Mouse (Mus musculus): ENCODE measurements at regions not wholly inside any gene's neighbourhood (a gene's known extent, or its start where the extent isn't known, plus 50 kb on each side); places are given as distances from the start of the nearest gene placed in this dataset.

DNA sequence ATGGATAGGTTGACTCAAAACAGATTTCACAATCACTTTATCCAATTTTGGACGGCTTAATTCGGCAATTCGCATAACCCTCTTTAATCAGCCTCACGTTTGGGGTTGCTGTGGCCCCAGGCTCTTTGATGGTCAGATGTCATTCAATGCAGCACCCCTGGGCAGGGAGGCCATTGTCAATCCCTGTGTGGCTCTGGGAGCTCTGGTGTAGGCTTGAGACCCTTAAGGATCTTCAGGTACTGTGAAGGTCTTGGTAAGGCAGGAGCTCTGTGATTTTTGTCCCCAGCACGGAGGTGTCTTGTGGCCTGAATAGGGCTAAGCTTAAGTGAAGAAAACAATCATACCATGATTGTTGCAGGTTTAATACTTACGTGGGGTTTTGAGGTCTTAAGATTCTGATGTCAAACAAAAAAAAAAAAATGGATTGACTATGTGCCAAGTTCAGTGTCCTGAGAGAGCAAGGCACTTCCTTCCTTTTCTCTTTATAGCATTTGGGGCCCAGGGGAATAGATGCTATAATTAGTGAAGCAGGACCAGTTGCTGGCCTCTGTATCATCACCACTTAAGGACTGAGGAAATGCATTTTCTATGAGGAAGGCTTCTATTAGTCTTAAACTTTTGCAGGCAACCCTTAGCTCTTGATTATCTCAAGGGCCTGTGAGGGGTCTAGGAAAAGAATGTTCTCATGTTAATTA is 98.9 kb downstream of the Ttc32 start:
- ATAC-seq (replicated peaks; ENCODE audit: insufficient number of reproducible peaks, low FRiP score, low TSS enrichment): no peak
- Histone ChIP-seq H3K27ac (ENCODE audit: low read depth, low read length) (no peak overlapping the region), H3K4me1 (ENCODE audit: control insufficient read depth, insufficient read depth, low read length) (peaks cover 18% of the 10 kb centered on the region), H3K4me3 (ENCODE audit: low read depth, low read length) (no peak overlapping the region), H3K4me2 (no peak overlapping the region), H3K9ac (ENCODE audit: low read depth, low read length) (no peak overlapping the region), H3K9me3 (replicated peaks; ENCODE audit: control insufficient read depth, low read length) (no peaks in the 10 kb centered on the region), H3K27me3 (ENCODE audit: control insufficient read depth, insufficient read depth, low read length) (no peaks in the 10 kb centered on the region), H3K36me3 (ENCODE audit: control insufficient read depth, insufficient read depth, low read length) (no peaks in the 10 kb centered on the region)
- WGBS (ENCODE audit: insufficient replicate concordance): 71% methylated on average over 6 of the region's 6 CpGs

DNA sequence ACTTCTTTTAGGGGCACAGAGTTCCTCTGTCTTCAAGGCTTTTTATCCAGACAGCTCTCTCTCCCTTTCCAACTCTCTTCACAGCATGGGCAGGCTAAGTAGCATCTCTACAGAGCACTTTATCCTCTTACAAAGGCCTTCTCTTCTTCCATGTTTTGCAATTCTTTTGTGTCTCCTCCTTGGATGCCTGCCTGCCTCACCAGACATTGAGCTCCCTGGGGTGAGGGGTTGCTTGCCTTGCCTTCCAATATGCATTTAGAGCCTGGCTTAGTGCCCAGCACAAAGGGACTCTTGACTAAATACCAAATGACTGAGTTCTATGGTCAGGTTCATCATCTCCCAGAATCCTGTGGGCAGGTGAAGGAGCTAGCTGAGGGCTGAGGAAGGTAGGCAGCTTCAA is 102.8 kb downstream of the Ttc32 start:
- H3K4me2 ChIP-seq: no peak overlapping the region
- no peaks in the 10 kb centered on the region for H3K27me3 ChIP-seq (ENCODE audit: control insufficient read depth, insufficient read depth, low read length)
- no peaks in the 10 kb centered on the region for H3K9me3 ChIP-seq (replicated peaks; ENCODE audit: control insufficient read depth, low read length)
- no peak overlapping the region for H3K27ac ChIP-seq (ENCODE audit: low read depth, low read length)
- no peak overlapping the region for H3K4me3 ChIP-seq (ENCODE audit: low read depth, low read length)
- no peak overlapping the region for H3K9ac ChIP-seq (ENCODE audit: low read depth, low read length)
- no peaks in the 10 kb centered on the region for H3K36me3 ChIP-seq (ENCODE audit: control insufficient read depth, insufficient read depth, low read length)
- H3K4me1 ChIP-seq (ENCODE audit: control insufficient read depth, insufficient read depth, low read length): peaks cover 11% of the 10 kb centered on the region; the same call in 1 of the 2 replicates
- ATAC-seq (replicated peaks; ENCODE audit: insufficient number of reproducible peaks, low FRiP score, low TSS enrichment): no peak

DNA sequence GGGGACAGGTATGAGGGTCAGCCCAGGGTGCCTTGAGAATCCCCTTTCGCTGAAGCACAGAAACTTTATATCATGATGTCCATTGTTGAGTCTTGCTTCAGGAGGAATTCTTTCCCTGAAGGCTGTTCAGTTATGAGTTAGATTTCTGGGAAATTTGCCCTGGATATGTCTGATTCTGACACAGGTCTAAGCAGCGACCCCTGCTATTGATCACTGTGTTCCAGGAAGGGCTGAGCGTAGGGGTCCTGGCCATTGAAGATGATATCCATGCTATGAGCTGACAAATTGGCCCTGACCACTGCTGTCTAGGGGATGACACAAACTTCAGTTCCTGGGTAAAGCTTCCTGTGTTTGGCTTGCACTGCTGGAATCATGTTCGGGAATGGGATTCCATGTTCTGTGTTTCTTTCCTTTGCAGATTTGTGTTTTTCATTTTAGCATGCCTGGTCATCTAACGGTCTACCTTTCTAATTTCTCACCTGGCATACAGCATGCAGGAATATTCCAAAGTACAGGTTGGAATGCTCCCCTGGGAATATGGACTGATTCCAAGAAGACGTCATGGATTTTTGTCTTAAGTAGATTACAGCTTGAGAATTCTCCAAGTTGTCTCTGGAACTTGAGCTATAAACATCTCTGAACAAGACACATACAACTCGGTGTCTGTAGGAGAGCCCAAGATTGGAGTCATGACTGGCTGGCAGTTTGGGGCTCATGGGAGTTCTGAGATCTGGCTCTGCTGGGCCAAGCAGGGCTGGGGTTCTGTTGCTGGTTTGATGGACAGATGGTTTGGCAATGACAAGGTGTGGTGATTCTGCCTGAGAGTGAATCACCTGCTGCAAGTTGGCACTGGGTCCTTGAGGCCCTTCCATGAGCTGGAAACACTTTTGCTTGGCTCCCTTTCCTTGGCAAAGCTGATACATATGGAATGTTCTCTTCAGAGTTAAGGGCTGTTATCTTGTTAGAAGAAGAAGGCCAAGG is 104.4 kb downstream of the Ttc32 start:
- Histone ChIP-seq H3K27me3 (ENCODE audit: control insufficient read depth, insufficient read depth, low read length) (no peaks in the 10 kb centered on the region), H3K27ac (ENCODE audit: low read depth, low read length) (no peak overlapping the region), H3K4me2 (no peak overlapping the region), H3K9me3 (replicated peaks; ENCODE audit: control insufficient read depth, low read length) (no peaks in the 10 kb centered on the region), H3K9ac (ENCODE audit: low read depth, low read length) (no peak overlapping the region), H3K4me3 (ENCODE audit: low read depth, low read length) (no peak overlapping the region), H3K36me3 (ENCODE audit: control insufficient read depth, insufficient read depth, low read length) (no peaks in the 10 kb centered on the region), H3K4me1 (ENCODE audit: control insufficient read depth, insufficient read depth, low read length) (peaks cover 4% of the 10 kb centered on the region; the same call in 1 of the 2 replicates)
- no peak for ATAC-seq (replicated peaks; ENCODE audit: insufficient number of reproducible peaks, low FRiP score, low TSS enrichment)
- WGBS (ENCODE audit: insufficient replicate concordance): 86% methylated on average over 7 of the region's 7 CpGs

DNA sequence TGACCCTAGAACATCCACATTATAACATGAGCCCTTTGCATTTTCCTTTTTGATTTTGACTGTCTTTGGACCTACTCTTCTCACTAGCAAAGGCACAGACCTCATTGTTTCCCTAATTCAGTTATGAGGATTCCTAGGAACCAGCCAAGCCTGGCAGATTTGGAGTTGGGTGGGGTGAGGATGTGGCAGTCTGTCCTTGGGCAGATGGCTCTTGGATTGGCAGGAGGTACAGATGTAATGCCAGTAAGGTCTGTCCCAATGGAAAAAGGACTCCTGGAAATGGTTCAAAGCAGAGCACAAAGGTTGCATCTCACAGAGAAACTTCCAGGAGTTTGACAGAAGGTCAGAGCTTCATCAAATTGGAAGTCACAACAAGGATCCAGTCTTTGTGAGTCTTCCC is 121.2 kb downstream of the Ttc32 start:
- no peak for ATAC-seq (replicated peaks; ENCODE audit: insufficient number of reproducible peaks, low FRiP score, low TSS enrichment)
- H3K27me3 ChIP-seq (ENCODE audit: control insufficient read depth, insufficient read depth, low read length): no peaks in the 10 kb centered on the region
- H3K9ac ChIP-seq (ENCODE audit: low read depth, low read length): no peak overlapping the region
- no peak overlapping the region for H3K27ac ChIP-seq (ENCODE audit: low read depth, low read length)
- H3K4me1 ChIP-seq (ENCODE audit: control insufficient read depth, insufficient read depth, low read length): no peaks in the 10 kb centered on the region
- no peaks in the 10 kb centered on the region for H3K9me3 ChIP-seq (replicated peaks; ENCODE audit: control insufficient read depth, low read length)
- no peak overlapping the region for H3K4me3 ChIP-seq (ENCODE audit: low read depth, low read length)
- no peaks in the 10 kb centered on the region for H3K36me3 ChIP-seq (ENCODE audit: control insufficient read depth, insufficient read depth, low read length)
- H3K4me2 ChIP-seq: no peak overlapping the region

DNA sequence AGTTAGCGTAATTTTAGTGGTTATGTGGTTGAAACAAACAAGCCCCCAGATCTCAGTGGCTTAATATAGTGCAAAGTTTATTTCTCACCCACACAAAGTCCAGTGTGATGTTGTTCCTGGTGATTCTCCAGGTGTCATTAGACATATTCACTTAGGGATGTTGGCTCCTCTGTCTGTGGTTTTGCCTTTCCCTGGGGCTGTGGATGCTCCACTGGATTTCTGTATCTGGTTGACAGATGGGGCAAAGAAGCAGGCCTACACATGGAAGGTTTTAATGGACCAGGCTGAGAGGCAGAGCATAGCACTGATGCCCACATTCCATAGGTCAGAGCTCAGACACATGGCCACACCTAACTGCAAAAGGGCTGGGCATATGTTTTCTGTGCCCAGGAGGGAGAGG is 121.6 kb downstream of the Ttc32 start:
- Histone ChIP-seq H3K4me2 (no peak overlapping the region), H3K36me3 (ENCODE audit: control insufficient read depth, insufficient read depth, low read length) (no peaks in the 10 kb centered on the region), H3K9ac (ENCODE audit: low read depth, low read length) (no peak overlapping the region), H3K4me3 (ENCODE audit: low read depth, low read length) (no peak overlapping the region), H3K27ac (ENCODE audit: low read depth, low read length) (no peak overlapping the region), H3K9me3 (replicated peaks; ENCODE audit: control insufficient read depth, low read length) (no peaks in the 10 kb centered on the region), H3K4me1 (ENCODE audit: control insufficient read depth, insufficient read depth, low read length) (no peaks in the 10 kb centered on the region), H3K27me3 (ENCODE audit: control insufficient read depth, insufficient read depth, low read length) (no peaks in the 10 kb centered on the region)
- ATAC-seq (replicated peaks; ENCODE audit: insufficient number of reproducible peaks, low FRiP score, low TSS enrichment): no peak
- 86% methylated on average over 1 of the region's 1 CpGs for WGBS (ENCODE audit: insufficient replicate concordance)

DNA sequence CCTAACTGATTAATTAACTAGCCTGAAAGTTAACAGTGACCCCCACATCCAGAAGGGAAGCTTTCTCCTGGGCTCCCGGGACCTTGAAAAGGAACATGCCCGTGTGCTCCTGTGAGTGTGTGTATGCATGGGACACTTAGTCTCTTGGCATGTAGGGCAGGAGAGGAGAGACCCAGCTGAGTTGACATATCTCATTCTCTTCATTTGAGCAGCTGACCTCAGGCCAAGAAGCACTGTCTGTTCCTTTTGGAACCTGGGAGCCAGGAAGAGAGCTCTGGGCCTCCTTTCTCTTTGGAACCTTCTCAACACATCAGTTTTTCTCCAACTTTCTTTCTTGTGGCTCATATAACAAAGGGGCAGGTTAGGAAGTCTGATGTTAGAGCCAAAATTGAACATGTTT is 124.7 kb downstream of the Ttc32 start:
- no peaks in the 10 kb centered on the region for H3K27me3 ChIP-seq (ENCODE audit: control insufficient read depth, insufficient read depth, low read length)
- H3K36me3 ChIP-seq (ENCODE audit: control insufficient read depth, insufficient read depth, low read length): no peaks in the 10 kb centered on the region
- WGBS (ENCODE audit: insufficient replicate concordance): 71% methylated on average over 2 of the region's 2 CpGs
- no peak overlapping the region for H3K27ac ChIP-seq (ENCODE audit: low read depth, low read length)
- H3K9ac ChIP-seq (ENCODE audit: low read depth, low read length): no peak overlapping the region
- H3K9me3 ChIP-seq (replicated peaks; ENCODE audit: control insufficient read depth, low read length): no peaks in the 10 kb centered on the region
- H3K4me1 ChIP-seq (ENCODE audit: control insufficient read depth, insufficient read depth, low read length): no peaks in the 10 kb centered on the region
- H3K4me2 ChIP-seq: no peak overlapping the region
- ATAC-seq (replicated peaks; ENCODE audit: insufficient number of reproducible peaks, low FRiP score, low TSS enrichment): no peak
- no peak overlapping the region for H3K4me3 ChIP-seq (ENCODE audit: low read depth, low read length)

DNA sequence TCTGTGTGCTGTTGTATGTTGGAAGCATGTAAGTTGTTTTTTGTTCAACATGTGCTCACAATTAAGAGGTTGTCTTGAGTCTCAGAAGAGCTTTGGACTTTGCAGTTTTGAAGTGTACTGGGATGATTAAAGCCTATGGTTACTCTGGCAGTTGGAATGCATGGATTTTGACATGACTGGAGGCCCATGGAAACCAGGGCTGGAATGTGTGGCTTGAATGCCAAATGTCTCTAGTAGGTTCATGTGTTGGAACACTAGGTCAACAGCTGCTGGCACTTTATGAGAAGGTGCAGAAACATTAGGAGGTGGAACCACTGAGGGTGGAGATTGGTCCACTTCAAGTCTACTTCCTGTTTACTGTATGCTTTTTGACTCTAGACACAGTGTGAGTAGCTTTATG is 127.0 kb downstream of the Ttc32 start:
- no peak overlapping the region for H3K9ac ChIP-seq (ENCODE audit: low read depth, low read length)
- H3K4me1 ChIP-seq (ENCODE audit: control insufficient read depth, insufficient read depth, low read length): no peaks in the 10 kb centered on the region
- no peak overlapping the region for H3K4me2 ChIP-seq
- H3K27me3 ChIP-seq (ENCODE audit: control insufficient read depth, insufficient read depth, low read length): no peaks in the 10 kb centered on the region
- H3K27ac ChIP-seq (ENCODE audit: low read depth, low read length): no peak overlapping the region
- H3K4me3 ChIP-seq (ENCODE audit: low read depth, low read length): no peak overlapping the region
- no peaks in the 10 kb centered on the region for H3K36me3 ChIP-seq (ENCODE audit: control insufficient read depth, insufficient read depth, low read length)
- H3K9me3 ChIP-seq (replicated peaks; ENCODE audit: control insufficient read depth, low read length): no peaks in the 10 kb centered on the region
- no peak for ATAC-seq (replicated peaks; ENCODE audit: insufficient number of reproducible peaks, low FRiP score, low TSS enrichment)

DNA sequence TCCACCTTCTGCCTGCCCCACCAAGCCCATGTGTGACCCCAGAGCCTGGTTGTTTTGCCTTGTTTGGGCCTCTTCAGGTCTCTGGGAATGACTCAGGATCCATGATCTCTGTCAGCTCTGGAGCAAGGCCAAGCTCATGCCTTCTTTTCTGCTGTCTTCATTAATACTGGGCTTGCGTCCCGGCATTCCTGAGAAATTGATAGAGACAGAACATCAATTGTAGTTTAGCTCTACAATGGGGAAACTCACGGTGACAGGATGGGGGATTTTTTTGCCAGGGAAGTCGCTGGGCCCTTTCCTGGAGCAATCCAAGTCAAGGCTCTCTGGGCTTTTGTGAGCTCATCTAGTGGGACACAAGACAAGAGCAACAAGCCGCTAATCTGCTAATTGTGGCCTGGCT is 129.0 kb downstream of the Ttc32 start:
- H3K27ac ChIP-seq (ENCODE audit: low read depth, low read length): no peak overlapping the region
- no peak for ATAC-seq (replicated peaks; ENCODE audit: insufficient number of reproducible peaks, low FRiP score, low TSS enrichment)
- no peak overlapping the region for H3K4me2 ChIP-seq
- no peaks in the 10 kb centered on the region for H3K27me3 ChIP-seq (ENCODE audit: control insufficient read depth, insufficient read depth, low read length)
- H3K4me1 ChIP-seq (ENCODE audit: control insufficient read depth, insufficient read depth, low read length): no peaks in the 10 kb centered on the region
- WGBS (ENCODE audit: insufficient replicate concordance): 72% methylated on average over 5 of the region's 5 CpGs
- H3K9me3 ChIP-seq (replicated peaks; ENCODE audit: control insufficient read depth, low read length): no peaks in the 10 kb centered on the region
- H3K4me3 ChIP-seq (ENCODE audit: low read depth, low read length): no peak overlapping the region
- H3K9ac ChIP-seq (ENCODE audit: low read depth, low read length): no peak overlapping the region
- H3K36me3 ChIP-seq (ENCODE audit: control insufficient read depth, insufficient read depth, low read length): no peaks in the 10 kb centered on the region

Data from heart, embryonic 11.5 days (tissue).